Mouse (Mus musculus): ENCODE data around the gene Retreg3.
A peak's percentile ranks its signal among the peaks of the same experiment; 100 is the strongest.
"Not testable (repeated sequence)": the region's sequence is repeated elsewhere in the genome, so short reads cannot be mapped to it uniquely, and the experiment has no call there.

The Retreg3 gene

DNA sequence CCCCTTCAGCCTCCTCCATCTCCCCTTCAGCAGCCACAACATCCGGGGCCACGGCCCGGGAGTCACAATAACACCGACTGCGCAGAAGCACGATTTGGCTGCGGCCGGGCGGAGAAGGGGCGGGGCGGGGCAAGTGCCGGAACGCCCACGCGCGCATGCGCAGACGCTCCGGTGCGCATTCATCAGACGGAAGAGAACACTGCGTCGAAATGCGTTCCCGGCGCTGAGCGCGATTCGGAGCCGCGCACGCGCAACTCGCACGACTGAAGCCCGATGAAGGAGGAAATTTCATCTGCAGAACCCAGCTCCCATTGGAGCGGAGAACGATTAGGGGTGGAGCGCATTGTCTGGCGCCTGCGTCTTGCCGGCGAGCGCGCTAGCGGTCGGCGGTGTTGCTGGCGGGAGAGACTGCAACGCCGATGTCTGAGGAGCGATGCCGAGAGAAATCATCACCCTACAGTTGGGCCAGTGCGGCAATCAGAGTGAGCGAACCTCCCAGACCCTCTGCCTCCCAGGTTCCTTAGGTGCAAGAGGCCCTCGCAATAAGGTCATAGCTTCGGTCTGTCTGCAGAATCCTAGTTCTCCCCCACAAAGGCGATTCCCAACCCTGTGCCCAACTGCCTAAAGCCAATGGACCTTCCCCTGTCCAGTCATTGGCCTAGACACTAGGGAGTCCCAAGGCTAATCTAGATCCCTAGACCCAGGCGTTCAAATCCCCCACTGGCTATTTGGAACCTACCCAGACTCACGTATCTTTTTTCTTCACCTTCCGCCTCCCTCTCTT lies at the start of gene Retreg3, which contains the start of gene Tubg1:
Gene Retreg3, minus strand, starts transcription at position 133 of the 784 bp plus-strand sequence.
Gene Tubg1, plus strand, starts transcription at position 178 of the 784 bp plus-strand sequence.
- DNase-seq = peak; percentile 100

- no peak for DNase-seq
These were observed 48.7 kb upstream of the Retreg3 start for GRCm38 (mm10) chr11:101168301-101168980.

DNA sequence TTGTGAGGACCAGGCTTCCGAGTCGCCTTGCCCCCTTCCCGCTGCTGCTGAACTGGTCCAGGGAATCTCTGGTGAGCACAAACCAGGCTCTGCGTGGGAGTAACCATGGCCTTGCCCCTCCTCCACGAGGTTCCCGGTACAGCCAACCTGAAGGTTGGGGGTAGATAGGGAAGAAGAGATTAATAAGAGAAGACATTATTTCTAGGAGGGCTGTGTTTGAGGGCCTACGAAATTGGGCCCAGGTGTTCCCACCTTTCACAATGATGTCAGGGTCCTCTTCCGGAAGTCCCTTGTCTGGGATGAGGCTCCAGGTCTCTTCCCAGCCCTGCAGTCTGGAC lies 48.2 kb upstream of the Retreg3 start:
- no peak for DNase-seq

GRCm38 (mm10) chr11:101167211-101167962 lies 47.7 kb upstream of the Retreg3 start:
- DNase-seq = no peak

- DNase-seq = no peak
These were observed 46.7 kb upstream of the Retreg3 start for GRCm38 (mm10) chr11:101166357-101166756.

GRCm38 (mm10) chr11:101164677-101165580 lies 45.2 kb upstream of the Retreg3 start:
- DNase-seq = no peak

- DNase-seq = no peak
These were observed 44.6 kb upstream of the Retreg3 start for GRCm38 (mm10) chr11:101164351-101164665.

- no peak for DNase-seq
These were observed 44.0 kb upstream of the Retreg3 start for GRCm38 (mm10) chr11:101163476-101164350.

DNA sequence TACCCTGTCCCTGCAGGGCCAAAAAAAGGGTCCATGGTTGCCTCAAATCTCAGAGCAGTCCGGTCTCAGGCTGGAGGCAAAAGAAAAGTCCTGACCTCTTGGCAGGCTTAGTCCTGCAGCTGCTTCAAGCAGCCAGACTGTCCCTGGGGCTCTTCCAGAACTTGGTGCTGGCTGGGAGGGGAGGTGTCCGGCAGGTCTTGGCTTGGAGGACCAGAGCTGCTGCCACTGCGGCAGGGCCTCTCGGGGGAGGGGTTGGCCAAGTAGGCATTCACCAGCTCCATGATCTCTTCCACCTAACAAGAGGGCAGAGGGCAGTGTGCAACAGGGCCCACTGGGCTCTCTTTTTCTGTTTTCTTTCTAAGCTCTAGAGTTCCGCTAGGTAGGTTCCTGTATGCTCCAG lies 43.1 kb upstream of the Retreg3 start:
- DNase-seq = no peak

DNA sequence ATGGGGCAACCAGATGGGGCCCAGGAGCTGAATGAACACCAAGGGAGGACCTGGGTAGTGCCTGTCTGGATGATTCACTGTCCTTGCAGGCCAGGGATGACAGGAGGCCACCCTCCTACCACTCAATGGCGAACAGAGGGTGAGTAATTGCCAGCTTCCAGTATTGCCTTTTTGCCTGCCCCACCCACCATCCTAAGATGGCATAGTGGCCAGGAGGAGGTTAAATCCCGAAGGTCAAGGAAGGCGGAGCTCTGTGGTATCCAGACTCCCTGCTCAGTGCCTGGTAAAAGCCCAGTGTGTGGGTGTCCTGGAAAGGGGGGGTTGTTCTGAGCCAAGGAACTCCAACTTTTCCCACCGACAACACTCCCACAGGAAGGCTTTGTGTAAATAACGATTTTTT lies 42.6 kb upstream of the Retreg3 start:
- DNase-seq = no peak

GRCm38 (mm10) chr11:101161551-101161950 lies 41.9 kb upstream of the Retreg3 start:
- no peak for DNase-seq

- DNase-seq = not testable (repeated sequence)
These were observed 41.4 kb upstream of the Retreg3 start for GRCm38 (mm10) chr11:101160981-101161505.

DNA sequence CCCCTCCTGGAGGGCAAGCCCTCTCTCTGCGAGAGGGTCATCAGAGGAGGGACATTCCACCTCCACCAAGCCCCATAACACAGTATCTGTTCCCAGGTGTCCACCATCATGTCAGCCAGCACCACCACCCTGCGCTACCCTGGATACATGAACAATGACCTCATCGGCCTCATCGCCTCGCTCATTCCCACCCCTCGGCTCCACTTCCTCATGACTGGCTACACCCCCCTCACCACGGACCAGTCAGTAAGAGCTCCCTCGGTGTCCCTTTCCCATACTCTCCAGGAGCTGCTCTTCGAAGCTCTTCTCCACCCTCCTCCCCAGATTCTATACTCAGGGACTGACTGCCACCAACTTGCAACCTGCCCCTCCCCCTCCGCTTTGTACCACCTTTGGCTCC lies 40.5 kb upstream of the Retreg3 start:
- DNase-seq = not testable (repeated sequence)

GRCm38 (mm10) chr11:101155728-101156371 lies 36.2 kb upstream of the Retreg3 start, which contains the start of gene Tubg2:
Gene Tubg2, plus strand, starts transcription at chr11:101155907.
- DNase-seq = peak; percentile 86

- no peak for DNase-seq
These were observed 35.5 kb upstream of the Retreg3 start for GRCm38 (mm10) chr11:101155151-101155550.

- no peak for DNase-seq
These were observed 35.0 kb upstream of the Retreg3 start for GRCm38 (mm10) chr11:101154648-101155047.

- DNase-seq = no peak
These were observed 33.1 kb upstream of the Retreg3 start for GRCm38 (mm10) chr11:101152825-101153224.

DNA sequence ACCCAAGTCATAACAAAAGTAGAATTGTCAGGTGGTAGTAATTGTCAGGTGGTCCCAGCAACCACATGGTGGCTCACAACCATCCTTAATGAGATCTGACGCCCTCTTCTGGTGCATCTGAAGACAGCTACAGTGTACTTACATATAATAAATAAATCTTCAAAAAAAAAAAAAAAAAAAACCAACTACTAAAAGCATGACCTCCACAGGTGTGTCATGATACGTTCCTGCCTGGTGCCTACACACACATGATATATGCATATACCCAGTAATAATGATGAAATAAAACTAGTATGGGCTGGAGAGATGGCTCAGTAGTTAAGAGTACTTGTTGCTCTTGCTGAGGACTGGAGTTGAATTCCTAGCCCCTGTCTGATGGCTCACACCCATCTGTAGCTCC lies 31.4 kb upstream of the Retreg3 start:
- DNase-seq = no peak

- no peak for DNase-seq
These were observed 29.7 kb upstream of the Retreg3 start for GRCm38 (mm10) chr11:101149178-101150105.

- DNase-seq = no peak
These were observed 29.1 kb upstream of the Retreg3 start for GRCm38 (mm10) chr11:101148751-101149150.

All from retina, postnatal 1 day (tissue).